Mouse (Mus musculus): Measurements from ENCODE around the gene Acsl5. TPM values are rescaled to one million over a fixed set of nuclear protein-coding genes. Genes with fewer than 3 reads are reported as not detected.

Acsl5 gene
- polyA plus RNA-seq, 1 experiment from 2014 or later = 31.0 TPM

DNA sequence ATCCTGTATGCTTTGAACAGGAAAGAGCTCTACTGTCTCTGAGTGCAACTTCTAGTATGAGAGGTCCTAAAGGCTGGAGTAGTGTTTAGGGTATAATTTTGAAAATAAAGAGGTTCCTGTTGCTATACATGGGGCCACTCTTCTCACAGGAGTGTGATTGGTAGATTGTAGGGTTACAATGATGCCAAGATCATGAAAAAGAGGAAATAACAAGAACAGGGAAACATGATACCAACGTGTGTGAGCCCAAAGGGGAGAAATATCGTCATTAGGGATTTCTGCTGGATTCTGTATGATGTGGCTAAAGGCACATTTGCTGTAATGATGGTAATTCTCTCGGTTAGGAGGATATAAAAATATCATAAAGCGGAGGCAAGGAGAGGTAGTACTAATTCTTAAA lies 34.3 kb downstream of the Acsl5 start:
- Histone ChIP-seq H3K27me3 (replicated peaks; ENCODE audit: control insufficient read depth, insufficient read depth, low read length) (no peaks in the 10 kb centered on the region), H3K27ac (replicated peaks; ENCODE audit: low read depth, low read length) (no peak overlapping the region), H3K36me3 (ENCODE audit: control insufficient read depth, insufficient read depth, low read length) (peaks cover 33% of the 10 kb centered on the region), H3K4me3 (ENCODE audit: low read depth, low read length) (no peak overlapping the region), H3K9me3 (ENCODE audit: control insufficient read depth, low read length) (no peaks in the 10 kb centered on the region), H3K9ac (ENCODE audit: low read depth, low read length) (no peak overlapping the region), H3K4me2 (ENCODE audit: low read depth, low read length) (no peak overlapping the region), H3K4me1 (ENCODE audit: control insufficient read depth, insufficient read depth, low read length) (no peaks in the 10 kb centered on the region)
- no peak for DNase-seq (ENCODE audit: low spot score)
- 68% methylated on average over 4 of the region's 4 CpGs for WGBS
- ATAC-seq (ENCODE audit: low read depth) = no peak

DNA sequence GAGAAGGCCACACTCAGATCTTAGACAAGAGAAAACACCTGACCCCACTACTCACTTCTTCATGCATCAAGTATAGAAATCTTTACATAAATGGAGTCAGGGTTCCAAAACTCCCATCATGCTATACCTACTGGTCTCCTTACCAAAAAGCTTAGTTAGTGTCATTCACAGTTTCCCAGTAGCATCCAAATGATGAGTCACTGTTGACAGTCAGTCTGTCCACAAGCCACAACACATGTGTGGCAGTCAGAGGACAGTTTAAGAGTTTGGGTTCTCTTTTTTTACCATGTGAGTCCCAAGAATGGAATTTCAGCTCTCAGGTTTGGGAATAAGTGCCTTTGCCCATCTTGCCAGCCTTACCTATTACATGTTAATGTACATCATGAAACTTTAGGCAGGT lies 37.2 kb downstream of the Acsl5 start:
- DNase-seq (ENCODE audit: low spot score) (no peak), ATAC-seq (ENCODE audit: low read depth) (no peak)
- H3K9ac ChIP-seq (ENCODE audit: low read depth, low read length) = no peak overlapping the region
- no peaks in the 10 kb centered on the region for H3K4me1 ChIP-seq (ENCODE audit: control insufficient read depth, insufficient read depth, low read length)
- H3K4me2 ChIP-seq (ENCODE audit: low read depth, low read length) = no peak overlapping the region
- H3K4me3 ChIP-seq (ENCODE audit: low read depth, low read length) = no peak overlapping the region
- no peak overlapping the region for H3K27ac ChIP-seq (replicated peaks; ENCODE audit: low read depth, low read length)
- no peaks in the 10 kb centered on the region for H3K9me3 ChIP-seq (ENCODE audit: control insufficient read depth, low read length)
- peaks cover 32% of the 10 kb centered on the region for H3K36me3 ChIP-seq (ENCODE audit: control insufficient read depth, insufficient read depth, low read length)
- no peaks in the 10 kb centered on the region for H3K27me3 ChIP-seq (replicated peaks; ENCODE audit: control insufficient read depth, insufficient read depth, low read length)

DNA sequence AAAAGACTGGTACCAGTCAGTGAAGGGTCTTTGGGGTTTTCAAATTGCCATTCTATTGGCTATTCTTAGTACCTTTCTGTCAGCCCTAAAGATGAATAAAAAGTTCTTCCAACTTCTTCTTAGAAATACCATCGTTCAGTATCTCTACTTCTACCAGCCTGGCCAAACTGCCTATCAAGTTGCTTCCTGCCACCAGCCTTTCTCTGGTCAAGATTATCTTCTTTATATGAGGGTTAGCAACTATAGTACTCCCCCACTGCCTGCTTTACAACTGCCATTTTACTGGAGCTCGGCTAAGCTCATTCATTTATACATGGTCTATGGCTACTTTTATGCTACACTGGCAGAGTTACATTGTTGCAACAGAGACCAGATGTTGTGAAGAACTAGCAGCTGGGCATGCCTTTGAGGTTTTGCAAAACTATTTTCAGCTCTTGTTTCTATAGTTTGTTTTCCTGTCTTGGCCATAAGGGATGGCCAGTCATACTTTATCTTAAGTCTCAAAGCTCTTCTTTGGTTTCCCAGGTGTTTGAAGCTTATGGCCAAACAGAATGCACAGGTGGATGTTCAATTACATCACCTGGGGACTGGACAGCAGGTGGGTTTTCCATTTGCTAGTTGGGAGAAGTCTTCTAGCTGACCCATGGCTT lies 39.0 kb downstream of the Acsl5 start:
- H3K36me3 ChIP-seq (ENCODE audit: control insufficient read depth, insufficient read depth, low read length) = peaks cover 45% of the 10 kb centered on the region
- H3K9ac ChIP-seq (ENCODE audit: low read depth, low read length) = no peak overlapping the region
- no peak overlapping the region for H3K4me3 ChIP-seq (ENCODE audit: low read depth, low read length)
- no peaks in the 10 kb centered on the region for H3K9me3 ChIP-seq (ENCODE audit: control insufficient read depth, low read length)
- H3K27ac ChIP-seq (replicated peaks; ENCODE audit: low read depth, low read length) = no peak overlapping the region; the same call in 1 of the 2 replicates
- WGBS = 83% methylated on average over 2 of the region's 2 CpGs
- no peak for DNase-seq (ENCODE audit: low spot score)
- ATAC-seq (ENCODE audit: low read depth) = no peak
- no peak overlapping the region for H3K4me2 ChIP-seq (ENCODE audit: low read depth, low read length)
- H3K27me3 ChIP-seq (replicated peaks; ENCODE audit: control insufficient read depth, insufficient read depth, low read length) = no peaks in the 10 kb centered on the region
- H3K4me1 ChIP-seq (ENCODE audit: control insufficient read depth, insufficient read depth, low read length) = no peaks in the 10 kb centered on the region

DNA sequence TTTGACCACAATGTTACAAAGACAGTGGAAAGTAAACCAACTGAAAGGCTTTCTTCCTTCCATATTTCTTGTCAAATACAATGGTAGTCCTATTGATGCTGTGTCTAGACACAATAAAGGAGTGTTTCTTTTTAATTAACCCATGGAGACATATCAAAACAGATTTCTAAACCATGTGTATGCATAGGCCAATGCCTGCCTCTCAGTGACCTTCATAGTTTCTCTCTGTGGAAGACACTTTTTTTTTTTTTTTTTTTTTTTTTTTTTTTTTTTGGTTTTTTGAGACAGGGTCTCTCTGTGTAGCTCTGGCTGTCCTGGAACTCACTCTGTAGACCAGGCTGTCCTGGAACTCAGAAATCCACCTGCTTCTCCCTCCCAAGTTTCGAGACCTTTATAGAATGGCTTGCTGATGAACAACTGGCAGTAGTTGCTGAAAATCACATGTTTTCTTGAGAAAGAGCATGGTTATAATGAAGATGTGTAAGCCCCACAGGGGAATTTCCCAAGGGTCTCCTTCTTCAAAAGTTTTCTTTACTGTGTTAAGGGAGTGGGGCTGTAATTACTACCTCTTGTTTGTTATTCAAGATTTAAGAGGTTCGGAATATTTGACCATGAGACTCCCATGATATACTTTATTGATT lies 40.6 kb downstream of the Acsl5 start:
- H3K9me3 ChIP-seq (ENCODE audit: control insufficient read depth, low read length) = no peaks in the 10 kb centered on the region
- no peaks in the 10 kb centered on the region for H3K27me3 ChIP-seq (replicated peaks; ENCODE audit: control insufficient read depth, insufficient read depth, low read length)
- H3K4me1 ChIP-seq (ENCODE audit: control insufficient read depth, insufficient read depth, low read length) = no peaks in the 10 kb centered on the region
- H3K4me2 ChIP-seq (ENCODE audit: low read depth, low read length) = no peak overlapping the region
- no peak for ATAC-seq (ENCODE audit: low read depth)
- no peak overlapping the region for H3K9ac ChIP-seq (ENCODE audit: low read depth, low read length)
- no peak overlapping the region for H3K4me3 ChIP-seq (ENCODE audit: low read depth, low read length)
- no peak overlapping the region for H3K27ac ChIP-seq (replicated peaks; ENCODE audit: low read depth, low read length)
- WGBS = 91% methylated on average over 2 of the region's 2 CpGs
- peaks cover 58% of the 10 kb centered on the region for H3K36me3 ChIP-seq (ENCODE audit: control insufficient read depth, insufficient read depth, low read length)
- DNase-seq (ENCODE audit: low spot score) = no peak

DNA sequence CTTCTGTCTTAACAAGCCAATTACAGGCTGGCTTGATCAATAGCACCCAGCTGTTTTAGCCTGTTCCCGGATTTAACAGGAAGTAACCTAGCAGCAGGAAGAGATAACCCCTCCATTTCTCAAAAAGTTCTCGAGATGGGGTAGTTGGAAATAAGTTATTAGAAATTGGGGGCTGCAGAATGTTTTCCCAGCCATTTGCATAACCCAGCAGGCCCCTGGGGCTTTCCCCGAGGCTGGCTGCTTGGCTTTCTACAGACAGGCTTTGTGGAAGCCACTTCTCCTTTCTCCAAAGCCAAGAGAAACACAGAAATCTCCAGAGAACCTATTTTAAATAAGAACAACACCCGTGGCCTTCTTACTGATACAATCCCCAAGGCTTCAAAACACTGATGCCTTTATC lies 41.4 kb downstream of the Acsl5 start:
- H3K4me3 ChIP-seq (ENCODE audit: low read depth, low read length) = no peak overlapping the region
- no peak overlapping the region for H3K9ac ChIP-seq (ENCODE audit: low read depth, low read length)
- no peak for ATAC-seq (ENCODE audit: low read depth)
- peaks cover 57% of the 10 kb centered on the region for H3K36me3 ChIP-seq (ENCODE audit: control insufficient read depth, insufficient read depth, low read length)
- H3K4me1 ChIP-seq (ENCODE audit: control insufficient read depth, insufficient read depth, low read length) = no peaks in the 10 kb centered on the region
- no peak for DNase-seq (ENCODE audit: low spot score)
- no peak overlapping the region for H3K4me2 ChIP-seq (ENCODE audit: low read depth, low read length)
- 38% methylated on average over 4 of the region's 4 CpGs for WGBS
- H3K27ac ChIP-seq (replicated peaks; ENCODE audit: low read depth, low read length) = no peak overlapping the region
- H3K27me3 ChIP-seq (replicated peaks; ENCODE audit: control insufficient read depth, insufficient read depth, low read length) = no peaks in the 10 kb centered on the region
- H3K9me3 ChIP-seq (ENCODE audit: control insufficient read depth, low read length) = no peaks in the 10 kb centered on the region

DNA sequence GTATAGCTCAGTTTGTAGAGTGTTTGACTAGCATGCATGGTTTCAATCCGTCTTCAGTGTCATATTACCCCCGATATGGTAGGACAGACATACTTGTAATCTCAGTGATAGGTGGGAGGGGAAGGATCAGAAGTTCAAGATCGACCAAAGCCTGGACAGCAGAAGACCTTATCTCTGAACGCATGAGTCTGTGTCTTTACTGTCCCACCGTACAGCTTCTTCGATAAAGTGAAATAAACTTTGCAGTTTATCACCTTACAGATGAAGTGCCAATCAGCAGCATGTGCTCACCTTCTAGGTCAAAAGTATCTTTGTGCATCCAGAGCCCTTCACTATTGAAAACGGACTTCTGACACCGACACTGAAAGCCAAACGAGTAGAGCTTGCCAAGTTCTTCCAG lies 43.3 kb downstream of the Acsl5 start:
- WGBS = 88% methylated on average over 9 of the region's 9 CpGs
- no peaks in the 10 kb centered on the region for H3K27me3 ChIP-seq (replicated peaks; ENCODE audit: control insufficient read depth, insufficient read depth, low read length)

DNA sequence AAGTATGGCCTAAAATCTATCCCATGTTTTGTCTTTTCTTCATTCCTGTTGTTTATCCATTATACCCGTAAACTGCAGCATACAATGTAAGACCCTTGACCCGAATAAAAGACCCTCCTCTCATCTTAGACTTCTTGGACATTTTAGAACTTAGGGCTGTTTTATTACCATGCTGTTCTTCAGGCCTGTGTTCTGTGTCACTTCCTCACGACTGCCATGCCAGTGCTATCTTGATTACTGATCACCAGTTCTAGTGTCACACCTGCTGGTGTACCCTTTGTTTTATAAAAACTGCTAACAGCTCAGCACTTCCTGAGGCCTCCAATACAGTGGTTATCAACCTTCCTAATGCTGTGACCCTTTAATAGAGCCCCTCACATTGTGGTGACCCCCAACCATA lies 43.8 kb downstream of the Acsl5 start:
- Histone ChIP-seq H3K4me1 (ENCODE audit: control insufficient read depth, insufficient read depth, low read length) (no peaks in the 10 kb centered on the region), H3K9me3 (ENCODE audit: control insufficient read depth, low read length) (no peaks in the 10 kb centered on the region), H3K36me3 (ENCODE audit: control insufficient read depth, insufficient read depth, low read length) (peaks cover 54% of the 10 kb centered on the region), H3K4me3 (ENCODE audit: low read depth, low read length) (no peak overlapping the region), H3K27ac (replicated peaks; ENCODE audit: low read depth, low read length) (no peak overlapping the region), H3K27me3 (replicated peaks; ENCODE audit: control insufficient read depth, insufficient read depth, low read length) (no peaks in the 10 kb centered on the region), H3K4me2 (ENCODE audit: low read depth, low read length) (no peak overlapping the region), H3K9ac (ENCODE audit: low read depth, low read length) (no peak overlapping the region)
- WGBS = 83% methylated on average over 3 of the region's 3 CpGs
- ATAC-seq (ENCODE audit: low read depth) (no peak), DNase-seq (ENCODE audit: low spot score) (no peak)

More for the DNA sequence above, 43.3 kb downstream of the Acsl5 start:
- Histone ChIP-seq H3K9ac (ENCODE audit: low read depth, low read length) (no peak overlapping the region), H3K36me3 (ENCODE audit: control insufficient read depth, insufficient read depth, low read length) (peaks cover 52% of the 10 kb centered on the region), H3K9me3 (ENCODE audit: control insufficient read depth, low read length) (no peaks in the 10 kb centered on the region), H3K4me1 (ENCODE audit: control insufficient read depth, insufficient read depth, low read length) (no peaks in the 10 kb centered on the region), H3K4me2 (ENCODE audit: low read depth, low read length) (no peak overlapping the region), H3K27ac (replicated peaks; ENCODE audit: low read depth, low read length) (no peak overlapping the region), H3K4me3 (ENCODE audit: low read depth, low read length) (no peak overlapping the region)
- DNase-seq (ENCODE audit: low spot score) = no peak
- no peak for ATAC-seq (ENCODE audit: low read depth)

DNA sequence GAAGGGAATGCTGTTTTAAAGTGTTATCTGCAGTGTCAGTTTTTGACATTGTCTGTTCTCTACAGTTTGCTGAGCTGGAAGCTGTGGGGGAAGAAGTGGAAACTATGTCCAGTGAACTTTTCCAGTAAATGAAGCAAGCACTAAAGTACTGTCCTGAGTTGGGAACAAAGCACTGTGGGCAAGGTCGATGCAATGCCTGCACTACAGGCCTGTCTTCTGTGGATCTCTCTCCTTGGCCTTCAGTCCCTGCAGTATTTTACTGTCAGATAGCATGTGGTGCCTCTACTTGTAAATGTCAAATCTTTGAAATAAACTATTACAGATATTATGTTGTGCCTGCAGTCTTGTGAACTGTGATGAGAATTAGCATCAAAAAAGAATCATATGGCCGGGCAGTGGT lies 44.6 kb downstream of the Acsl5 start:
- Histone ChIP-seq H3K4me3 (ENCODE audit: low read depth, low read length) (no peak overlapping the region), H3K4me1 (ENCODE audit: control insufficient read depth, insufficient read depth, low read length) (no peaks in the 10 kb centered on the region), H3K9ac (ENCODE audit: low read depth, low read length) (no peak overlapping the region), H3K27me3 (replicated peaks; ENCODE audit: control insufficient read depth, insufficient read depth, low read length) (no peaks in the 10 kb centered on the region), H3K36me3 (ENCODE audit: control insufficient read depth, insufficient read depth, low read length) (peaks cover 61% of the 10 kb centered on the region), H3K4me2 (ENCODE audit: low read depth, low read length) (no peak overlapping the region), H3K27ac (replicated peaks; ENCODE audit: low read depth, low read length) (no peak overlapping the region), H3K9me3 (ENCODE audit: control insufficient read depth, low read length) (no peaks in the 10 kb centered on the region)
- DNase-seq (ENCODE audit: low spot score) = no peak
- 94% methylated on average over 2 of the region's 2 CpGs for WGBS
- ATAC-seq (ENCODE audit: low read depth) = no peak

DNA sequence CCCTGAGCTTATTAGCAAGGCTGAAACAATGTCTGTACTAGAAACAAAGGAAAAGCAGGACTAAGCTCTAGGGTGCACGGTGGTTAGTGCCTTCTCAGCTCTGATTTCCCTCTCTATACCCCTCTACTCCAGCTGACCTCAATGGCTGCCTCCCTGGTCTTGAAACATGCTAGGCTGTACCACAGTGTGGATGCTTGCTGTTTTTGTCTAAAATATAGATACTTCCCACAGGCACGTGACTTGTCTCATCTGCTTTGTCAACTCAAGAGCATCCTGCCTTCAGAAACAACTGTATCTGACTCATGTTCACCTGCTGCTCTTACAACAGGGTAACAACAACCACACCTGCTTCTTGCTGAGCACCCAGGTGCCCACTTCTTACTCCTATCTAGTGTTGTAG lies 45.8 kb downstream of the Acsl5 start:
- H3K27ac ChIP-seq (replicated peaks; ENCODE audit: low read depth, low read length) = no peak overlapping the region
- H3K4me1 ChIP-seq (ENCODE audit: control insufficient read depth, insufficient read depth, low read length) = no peaks in the 10 kb centered on the region
- ATAC-seq (ENCODE audit: low read depth) (no peak), DNase-seq (ENCODE audit: low spot score) (no peak)
- no peaks in the 10 kb centered on the region for H3K27me3 ChIP-seq (replicated peaks; ENCODE audit: control insufficient read depth, insufficient read depth, low read length)
- no peaks in the 10 kb centered on the region for H3K9me3 ChIP-seq (ENCODE audit: control insufficient read depth, low read length)
- no peak overlapping the region for H3K4me3 ChIP-seq (ENCODE audit: low read depth, low read length)
- no peak overlapping the region for H3K9ac ChIP-seq (ENCODE audit: low read depth, low read length)
- no peak overlapping the region for H3K4me2 ChIP-seq (ENCODE audit: low read depth, low read length)
- peaks cover 68% of the 10 kb centered on the region for H3K36me3 ChIP-seq (ENCODE audit: control insufficient read depth, insufficient read depth, low read length)
- 93% methylated on average over 2 of the region's 2 CpGs for WGBS

Measured in embryonic facial prominence, embryonic 14.5 days (tissue).